Mouse (Mus musculus) cerebellum, postnatal 14 days (tissue): ENCODE measurements around the gene Mmp17.

Experiments used
- DNase-seq, 2 experiments: peaks; one replicate each; pipeline ENCODE4 v3.0.0; 2021; ENCODE audit warnings: mixed read lengths in 2 of 2

Mmp17 gene

DNA sequence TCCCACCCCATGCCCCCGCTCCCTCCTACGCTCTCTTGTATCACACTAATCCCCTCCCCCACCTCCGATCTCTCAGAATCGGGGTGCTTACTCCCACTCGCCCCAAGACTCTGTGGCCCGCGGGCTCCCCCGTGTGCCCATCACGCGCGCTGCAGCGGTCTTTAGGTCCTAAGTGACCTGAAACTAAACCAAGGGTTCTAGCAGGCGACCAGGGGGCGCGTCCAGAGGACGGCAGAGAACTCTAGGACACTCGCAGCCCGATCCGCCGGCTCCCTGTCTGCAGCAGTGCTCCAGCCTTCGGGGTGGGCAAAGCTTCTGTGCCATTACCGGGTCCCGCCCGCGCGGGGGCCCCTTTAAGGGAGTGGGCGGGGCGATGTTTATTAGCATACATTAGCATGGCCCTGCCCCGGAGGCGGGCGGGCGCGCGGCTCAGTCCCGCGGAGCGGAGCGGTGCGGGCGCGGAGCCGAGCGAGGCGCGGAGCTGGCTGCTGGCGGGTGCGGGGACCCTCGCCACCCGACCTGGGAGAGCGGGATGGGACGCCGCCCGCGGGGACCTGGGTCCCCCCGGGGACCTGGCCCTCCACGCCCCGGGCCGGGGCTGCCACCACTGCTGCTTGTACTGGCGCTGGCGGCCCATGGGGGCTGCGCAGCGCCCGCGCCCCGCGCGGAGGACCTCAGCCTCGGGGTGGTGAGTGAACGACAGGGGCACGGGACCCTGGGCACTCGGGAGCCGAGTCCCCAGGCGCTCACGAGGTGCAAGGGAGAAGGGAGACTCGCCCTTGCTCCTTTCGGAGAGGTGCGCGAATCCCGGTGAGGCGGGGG lies at the start of gene Mmp17:
Gene Mmp17 (plus strand): TSS at position 409 of the 822 bp plus-strand sequence.
- DNase-seq, result peak; percentile 90 to 92

DNA sequence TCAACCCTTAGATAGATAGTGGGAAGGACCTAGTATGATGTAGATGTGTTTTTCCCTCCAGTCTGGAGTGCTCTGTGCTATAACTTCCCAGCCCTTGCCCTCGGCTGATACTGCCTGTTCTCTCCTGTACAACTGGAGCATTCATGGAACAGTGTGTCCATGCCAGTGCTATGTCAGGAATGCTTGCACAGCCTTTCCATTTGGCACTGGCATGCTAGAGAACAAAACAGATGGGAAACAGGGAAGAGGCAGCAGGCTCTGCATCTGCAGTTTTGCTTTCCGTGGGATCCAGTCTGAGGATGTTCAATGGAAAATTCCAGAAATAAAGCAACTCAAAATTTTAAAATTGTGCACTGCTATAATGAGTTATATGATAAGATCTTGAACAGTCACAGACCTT lies 49.5 kb upstream of the Mmp17 start:
- no peak for DNase-seq

DNA sequence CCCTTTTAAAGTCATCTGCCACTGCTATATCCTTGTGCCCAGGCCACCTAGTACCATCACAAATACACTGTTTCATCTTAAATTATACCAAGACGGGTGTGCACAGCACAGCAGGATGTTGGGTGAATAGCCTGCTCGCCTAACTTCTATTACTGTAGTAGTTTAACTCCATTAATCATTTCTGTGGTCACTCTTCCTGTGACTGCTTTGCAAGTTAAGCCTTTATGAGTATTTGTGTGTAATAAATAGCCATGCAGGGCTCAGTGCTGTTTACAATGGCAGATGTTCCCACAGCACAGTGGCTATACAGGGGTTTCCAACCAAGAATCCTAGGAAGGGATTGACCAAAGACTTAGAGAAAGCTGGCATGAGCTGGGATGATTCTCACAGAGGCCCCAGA lies 48.9 kb upstream of the Mmp17 start:
- no peak for DNase-seq

DNA sequence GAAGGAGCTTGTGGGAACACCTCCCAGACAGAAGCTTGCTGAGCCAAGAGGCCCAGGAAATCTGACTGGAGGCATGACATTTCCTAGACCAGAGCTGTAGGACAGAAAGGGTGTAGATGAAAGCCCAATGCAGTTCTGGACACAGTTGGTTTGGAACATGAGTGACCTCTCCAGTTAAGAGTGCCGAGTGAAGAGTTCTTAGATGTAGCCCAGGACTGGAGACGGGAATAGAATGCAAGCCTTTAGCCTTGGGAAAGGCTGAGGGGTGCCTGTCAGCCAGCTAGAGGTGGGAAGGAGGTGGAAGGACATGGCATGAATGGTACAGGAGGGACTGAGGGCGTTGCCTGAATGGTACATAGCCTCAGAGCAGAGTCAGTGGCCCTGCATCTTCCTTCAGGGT lies 48.5 kb upstream of the Mmp17 start:
- DNase-seq, result no peak

DNA sequence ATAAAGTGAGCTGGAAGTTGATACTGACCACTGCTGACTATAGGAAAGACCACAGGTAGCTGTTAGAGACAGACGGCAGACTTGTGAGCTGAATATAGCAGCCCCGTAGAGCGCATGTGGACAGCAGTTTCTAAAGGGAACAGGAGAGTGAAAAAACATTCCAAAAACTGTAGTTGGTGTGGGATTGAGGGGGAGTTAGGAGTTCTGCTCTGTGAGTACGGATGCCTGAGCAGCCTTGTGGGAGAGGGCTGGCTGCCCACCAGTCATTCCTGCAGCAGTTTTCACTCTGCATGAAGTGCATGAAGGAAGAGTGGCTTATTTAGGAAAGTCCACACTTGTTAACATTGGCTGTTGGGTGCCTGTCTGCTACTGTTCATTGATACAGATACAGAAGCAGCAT lies 45.1 kb upstream of the Mmp17 start:
- no peak for DNase-seq

DNA sequence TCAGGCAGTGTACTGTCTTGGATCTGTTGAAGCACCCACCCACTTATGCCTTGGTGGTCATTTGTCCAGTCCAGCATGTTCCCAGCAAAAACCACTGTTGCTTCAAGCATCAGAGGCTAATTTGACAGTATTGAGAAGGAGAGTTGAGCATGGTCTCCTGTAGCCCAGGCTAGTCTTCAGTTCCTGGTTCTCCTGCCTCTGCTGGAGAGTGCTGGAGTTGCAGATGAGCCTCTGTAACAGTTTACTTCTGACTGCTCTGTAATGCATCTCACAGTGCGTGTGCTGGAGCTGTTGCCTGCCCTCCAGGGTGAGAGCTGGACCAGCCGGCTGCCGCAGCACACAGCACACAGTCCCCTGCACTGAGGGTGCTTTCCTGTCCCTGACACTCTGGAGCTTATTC lies 41.7 kb upstream of the Mmp17 start:
- DNase-seq, result peak in 1 of 2 experiments; percentile 26

DNA sequence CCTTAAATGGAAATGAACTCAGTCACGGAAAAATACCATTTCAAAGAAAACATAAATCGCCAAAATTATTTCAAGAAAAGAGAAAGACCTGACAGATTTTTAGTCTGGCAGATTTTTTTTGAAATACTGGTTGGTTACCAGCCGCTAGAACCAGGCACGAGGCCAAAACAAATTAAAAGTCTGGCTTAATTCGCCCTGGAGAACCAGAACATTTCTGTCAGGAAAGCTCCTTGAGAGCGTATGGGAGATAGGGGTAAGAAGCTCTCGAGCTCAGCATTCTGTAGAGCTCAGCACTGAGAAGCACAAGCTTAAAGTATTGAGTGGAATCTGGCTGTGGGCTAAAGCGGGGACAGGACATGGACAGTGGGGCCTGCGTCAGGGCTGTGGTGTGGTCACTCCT lies 38.2 kb upstream of the Mmp17 start:
- peak in 1 of 2 experiments; percentile 19 for DNase-seq

DNA sequence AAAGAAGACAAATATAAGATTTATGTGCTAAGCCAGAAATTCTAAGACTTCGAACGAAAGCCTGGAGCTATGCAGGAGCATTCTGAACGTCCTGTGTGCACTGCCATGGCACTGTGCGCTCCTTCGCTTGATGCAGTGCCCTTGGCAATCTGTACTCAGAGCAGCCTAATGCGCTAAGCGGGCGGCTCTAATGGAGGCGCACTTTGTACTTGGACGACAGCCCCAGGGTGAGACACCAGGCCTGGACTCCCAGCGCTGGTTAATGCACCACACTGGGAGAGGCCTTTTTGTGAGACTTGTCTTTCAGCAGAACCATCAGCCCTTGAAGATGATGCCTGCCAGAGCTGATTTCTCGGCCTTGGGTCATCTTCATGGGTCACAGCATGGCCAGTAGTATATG lies 34.3 kb upstream of the Mmp17 start:
- DNase-seq, result no peak

DNA sequence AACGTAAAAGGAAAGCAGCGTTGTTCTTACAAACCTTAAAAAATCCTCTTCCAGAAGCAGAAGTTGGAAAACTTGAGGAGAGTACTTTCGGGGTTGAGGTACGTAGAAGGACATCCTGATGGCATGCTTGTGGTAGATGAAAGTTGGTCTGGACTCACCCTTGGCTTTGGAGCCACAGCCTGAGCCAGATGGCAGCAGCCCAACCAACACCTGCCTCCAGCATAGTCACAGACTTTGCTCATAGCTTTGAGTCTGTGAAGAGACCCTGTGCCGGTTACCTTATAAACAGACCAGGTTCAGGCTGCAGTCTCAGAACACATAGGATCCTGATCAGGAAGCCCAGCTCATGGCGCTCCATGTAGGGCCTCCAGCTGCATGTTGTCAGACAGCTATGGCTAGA lies 33.2 kb upstream of the Mmp17 start:
- no peak for DNase-seq

DNA sequence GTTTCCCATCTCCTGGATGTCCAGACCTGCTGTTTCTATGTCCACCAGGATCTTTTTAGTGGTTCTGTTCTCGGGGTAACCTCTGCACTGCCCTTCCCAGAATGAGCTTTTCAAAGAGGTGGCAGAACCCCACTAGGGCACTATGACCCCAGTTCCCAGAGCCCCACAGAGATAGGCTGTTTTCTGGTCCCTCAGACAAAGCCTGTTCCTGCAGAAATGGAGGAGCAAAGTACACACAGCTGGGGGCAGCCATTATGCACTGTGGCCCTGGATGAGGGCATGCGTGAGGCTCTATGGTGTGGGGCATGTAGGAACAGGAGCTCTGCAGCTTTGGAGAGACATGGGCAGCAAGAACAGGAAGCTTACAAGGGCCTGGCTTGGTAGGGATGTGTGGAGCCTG lies 32.0 kb upstream of the Mmp17 start:
- DNase-seq, result no peak

DNA sequence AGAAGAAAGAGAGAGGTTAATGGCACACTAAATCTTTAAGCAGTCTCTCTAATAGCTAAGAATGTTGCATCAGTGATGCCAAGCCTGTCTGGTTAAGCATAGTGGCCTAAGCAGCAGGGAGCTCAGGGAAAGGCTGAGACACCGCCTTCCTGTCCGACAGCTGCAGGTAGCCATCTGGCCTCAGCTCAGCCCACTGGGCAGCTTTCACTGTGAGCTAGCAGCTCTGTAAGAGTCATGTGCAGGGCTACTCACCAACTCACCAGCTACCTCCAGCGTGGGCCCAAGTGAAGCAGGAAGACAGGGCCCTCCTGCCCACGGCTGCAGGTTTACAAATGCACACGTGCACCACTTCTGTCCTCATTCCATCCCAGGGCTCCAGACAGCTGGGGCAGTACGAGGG lies 30.3 kb upstream of the Mmp17 start:
- no peak for DNase-seq

DNA sequence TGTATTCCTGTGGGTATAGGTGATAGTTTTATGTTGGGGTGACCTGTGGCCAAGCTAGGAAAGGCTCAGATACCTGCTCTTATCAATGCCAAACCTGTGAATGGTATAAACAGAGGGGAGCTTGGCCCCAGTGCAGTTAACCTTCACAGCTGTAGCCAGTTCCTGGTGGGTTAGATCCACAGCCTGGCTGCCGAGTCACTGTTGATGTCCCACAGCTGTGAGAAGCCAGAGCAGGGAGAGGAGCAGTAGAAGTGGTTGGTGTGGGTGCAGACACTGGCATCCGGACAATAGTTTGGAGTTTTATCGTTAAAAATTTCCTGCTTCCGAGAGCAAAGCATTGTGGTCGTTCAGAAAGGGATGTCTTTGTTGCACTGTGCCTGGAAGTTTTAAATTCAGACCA lies 25.4 kb upstream of the Mmp17 start:
- DNase-seq, result no peak

DNA sequence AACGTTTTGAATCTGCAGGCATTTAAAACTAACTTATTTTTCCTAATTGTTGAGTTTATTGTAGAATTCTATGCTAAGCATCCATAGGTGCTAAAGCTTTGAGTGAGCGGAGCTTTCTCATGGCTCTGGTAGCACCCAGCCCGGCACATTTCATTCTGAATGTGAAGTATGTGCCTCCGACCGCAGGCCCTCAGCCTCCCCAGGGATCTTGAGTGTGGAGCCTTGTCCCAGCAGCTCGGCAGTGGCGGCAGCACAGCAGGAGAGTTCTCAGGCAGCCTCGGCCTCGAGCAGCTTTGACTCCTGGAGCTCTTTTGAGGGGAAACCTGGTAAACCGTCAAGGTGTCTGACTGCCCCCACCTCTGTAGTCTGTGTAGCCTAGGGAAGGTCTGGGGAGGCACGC lies 24.7 kb upstream of the Mmp17 start:
- DNase-seq, result no peak

DNA sequence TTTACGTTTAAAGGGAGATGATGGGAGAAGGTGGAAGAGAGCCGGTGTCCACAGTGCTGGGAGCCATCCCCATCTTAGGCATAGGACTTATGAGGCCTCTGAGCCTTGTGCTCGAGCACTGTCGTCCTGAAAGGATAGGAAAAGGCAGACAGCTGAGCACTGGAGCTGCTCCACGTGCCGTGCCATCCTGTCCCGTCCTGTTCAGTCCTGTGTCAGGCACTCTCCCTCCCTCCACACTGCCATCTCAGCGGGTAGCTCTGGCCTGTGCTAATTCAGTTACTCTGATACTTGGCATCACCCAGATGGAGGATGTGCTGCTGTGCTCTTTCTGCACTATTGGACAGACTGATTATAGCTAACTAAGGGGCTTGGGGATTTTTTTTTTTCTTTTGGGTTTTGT lies 21.6 kb upstream of the Mmp17 start:
- no peak for DNase-seq

DNA sequence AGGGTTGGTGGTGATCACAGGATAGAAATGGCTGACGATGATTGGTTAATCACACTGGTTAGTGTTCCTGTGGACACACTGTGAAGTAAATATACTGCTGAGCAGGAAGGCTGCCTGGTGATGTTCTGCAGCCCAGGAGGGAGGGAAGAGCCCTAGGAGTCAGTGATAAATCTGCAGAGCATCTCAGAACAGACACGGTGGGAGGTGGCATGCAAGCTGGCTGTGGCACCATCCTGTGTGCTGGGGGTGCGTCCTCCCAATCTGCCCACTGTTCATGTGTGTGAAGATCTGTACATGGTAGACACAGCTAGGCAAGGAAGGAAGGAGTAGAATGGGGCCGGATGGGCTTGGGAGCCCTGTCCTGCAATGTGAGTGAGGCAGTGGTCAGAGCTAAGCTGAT lies 15.4 kb upstream of the Mmp17 start:
- no peak for DNase-seq

DNA sequence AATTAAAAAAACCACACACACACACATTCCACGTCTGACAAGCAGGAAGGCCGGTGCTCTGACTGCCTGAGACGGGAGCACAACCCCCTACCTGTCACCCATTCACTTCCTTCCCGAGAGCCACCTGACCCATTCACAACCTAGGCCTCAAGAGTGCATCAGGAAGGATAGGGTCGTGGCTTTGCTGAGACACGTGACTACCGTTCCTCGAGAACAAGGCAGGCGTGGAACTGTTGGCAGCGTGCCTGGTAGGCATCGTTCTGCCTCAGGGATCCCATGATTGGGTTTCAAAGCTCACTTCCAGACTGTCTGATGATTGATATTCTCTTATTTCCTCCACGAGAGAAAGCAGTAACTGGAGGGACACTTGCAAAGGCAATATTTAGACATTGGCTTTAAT lies 5.8 kb upstream of the Mmp17 start:
- no peak for DNase-seq

DNA sequence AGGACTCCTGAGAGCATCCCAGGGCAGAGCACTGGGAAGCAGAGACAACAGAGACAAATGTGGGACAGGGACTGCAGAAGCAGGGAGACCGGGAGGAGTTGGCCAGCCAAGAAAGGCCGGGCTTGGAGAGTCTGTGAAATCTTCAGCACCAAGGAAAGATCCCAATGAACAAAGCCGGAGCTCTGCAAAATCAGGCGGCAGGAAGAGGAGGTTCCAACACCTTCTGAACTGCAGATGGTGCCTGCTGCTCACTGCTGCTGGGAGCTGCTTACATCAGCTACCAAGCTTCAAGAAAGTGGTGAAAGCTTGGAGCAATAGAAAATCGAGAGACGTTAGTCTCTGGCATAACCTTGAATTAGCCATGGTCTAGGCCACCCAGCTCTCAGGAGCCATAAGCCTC lies 3.9 kb upstream of the Mmp17 start:
- DNase-seq, result no peak

DNA sequence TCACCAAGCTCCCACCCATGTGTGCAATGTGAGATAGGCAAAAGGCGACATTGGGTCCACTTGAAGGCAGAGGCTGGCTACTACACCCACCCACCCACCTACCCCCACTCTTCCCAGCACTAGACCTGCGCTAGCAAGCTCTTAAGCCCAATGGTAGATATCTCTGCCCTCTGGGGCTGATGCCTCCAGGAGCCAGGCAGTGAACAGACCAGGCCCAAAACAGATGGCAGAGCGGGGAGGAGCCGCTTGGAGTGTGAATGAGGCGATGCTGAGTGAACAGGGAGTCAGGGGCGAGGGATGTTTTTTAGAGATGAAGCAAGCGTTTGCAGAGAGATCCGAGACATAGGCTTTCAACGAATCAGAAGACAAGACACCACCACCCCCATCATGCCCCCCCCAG lies 3.4 kb upstream of the Mmp17 start:
- DNase-seq, result no peak

DNA sequence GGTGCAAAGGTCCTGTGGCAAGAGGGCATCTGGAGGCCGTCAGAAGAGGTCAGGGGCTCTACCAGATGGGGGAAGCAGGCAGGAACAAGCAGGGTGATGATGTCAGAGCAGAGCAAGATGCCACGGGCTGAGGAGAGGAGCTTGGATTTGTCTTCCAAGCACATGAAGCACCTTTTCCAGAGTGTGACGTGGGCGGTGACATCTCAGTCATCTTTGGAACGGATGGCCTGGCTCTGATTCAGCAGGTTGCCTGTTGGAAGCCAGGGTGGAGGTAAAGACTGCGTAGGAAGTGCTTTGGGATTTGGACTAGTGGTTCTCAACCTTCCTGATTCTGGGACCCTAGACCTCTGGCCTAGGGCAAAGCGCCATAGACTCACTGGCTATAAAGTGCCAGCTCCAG lies 3.0 kb upstream of the Mmp17 start:
- no peak for DNase-seq

DNA sequence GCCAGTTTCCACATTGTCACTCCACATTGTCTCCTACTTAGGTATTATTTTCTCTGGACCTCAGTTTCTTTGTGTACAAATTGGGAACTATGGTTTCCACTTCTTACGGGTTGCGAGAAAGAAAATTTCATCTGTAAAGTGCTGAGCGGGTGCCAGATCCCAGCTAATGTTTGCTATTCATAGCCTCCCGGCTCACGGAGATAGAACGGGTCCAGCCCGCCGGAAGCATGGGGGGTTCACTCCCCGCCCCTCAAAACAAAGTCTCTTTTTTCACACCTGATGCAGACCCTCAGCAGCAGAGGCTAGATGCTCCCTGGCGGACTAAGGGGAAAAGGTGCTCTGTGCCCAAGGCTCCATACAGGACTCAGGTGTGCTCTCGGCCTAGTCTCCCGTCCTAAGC lies 638 bp upstream of the Mmp17 start:
- peak in 1 of 2 experiments; percentile 26 for DNase-seq

DNA sequence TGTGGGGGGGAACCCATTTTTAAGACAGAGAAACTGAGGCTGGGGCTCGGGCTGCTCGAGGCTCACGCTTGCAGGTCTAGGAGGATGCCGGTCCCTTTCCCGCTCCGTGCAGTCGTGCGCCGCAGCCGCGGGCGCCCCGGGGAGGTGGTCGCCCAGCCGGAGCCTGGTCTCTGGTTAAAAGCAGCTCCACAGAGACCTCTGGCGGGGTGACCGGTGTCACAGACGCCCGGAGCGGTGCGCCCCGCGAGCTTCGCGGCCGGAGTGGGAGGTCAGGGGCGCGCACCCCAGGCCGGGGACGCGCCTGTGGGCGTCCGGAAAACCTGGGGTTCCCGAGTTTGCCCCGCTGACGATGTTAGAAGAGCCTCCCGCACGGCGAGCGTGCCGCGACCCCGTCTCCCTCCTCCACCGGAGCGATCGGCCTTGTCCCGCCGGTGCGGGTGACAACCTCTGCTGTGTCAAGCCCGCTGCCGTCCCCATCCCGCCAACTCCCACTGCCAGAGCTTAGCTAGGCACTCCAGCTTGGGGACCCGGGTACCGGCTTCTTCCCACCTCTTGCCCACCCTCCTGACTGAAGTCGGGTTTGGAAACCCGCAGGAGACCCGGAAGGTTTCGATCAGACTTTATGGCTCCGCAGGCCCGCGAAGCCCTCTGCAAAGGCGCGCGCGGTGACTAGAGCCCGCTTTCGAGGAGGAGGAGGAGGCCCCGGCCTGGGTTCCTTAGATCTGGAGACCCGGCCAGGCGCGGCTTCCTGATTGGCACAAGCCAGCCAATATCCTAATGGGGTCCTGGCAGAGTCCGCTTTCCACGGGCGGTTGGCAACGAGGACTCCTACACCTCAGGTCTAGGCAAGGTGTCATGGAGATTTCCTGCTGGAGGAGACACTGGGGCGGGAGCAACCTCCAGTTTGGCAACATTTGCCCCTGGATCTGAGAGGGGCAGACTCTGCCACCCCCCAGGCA lies 893 bp downstream of the Mmp17 start:
- DNase-seq, result peak; percentile 47 to 60

DNA sequence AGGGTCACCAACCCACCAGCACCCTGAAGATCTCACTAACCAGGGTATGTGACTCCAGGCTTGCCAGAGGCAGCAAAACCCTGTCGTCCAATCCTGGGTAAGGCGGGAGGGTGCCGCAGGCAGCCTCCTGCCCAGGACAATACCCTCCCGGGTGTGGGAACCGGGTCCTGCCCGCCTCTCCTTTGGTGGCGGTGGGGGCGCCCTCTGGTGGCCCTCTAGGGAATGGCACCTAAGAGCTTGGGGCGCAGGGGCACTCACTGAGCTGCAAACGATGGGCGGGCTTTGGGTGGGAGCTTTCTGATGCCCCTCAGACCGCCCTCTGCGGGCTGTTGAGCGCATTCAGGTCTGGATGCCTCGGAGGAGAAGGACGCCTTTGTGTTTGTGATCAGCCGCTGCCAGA lies 2.0 kb downstream of the Mmp17 start:
- peak; percentile 91 to 94 for DNase-seq

DNA sequence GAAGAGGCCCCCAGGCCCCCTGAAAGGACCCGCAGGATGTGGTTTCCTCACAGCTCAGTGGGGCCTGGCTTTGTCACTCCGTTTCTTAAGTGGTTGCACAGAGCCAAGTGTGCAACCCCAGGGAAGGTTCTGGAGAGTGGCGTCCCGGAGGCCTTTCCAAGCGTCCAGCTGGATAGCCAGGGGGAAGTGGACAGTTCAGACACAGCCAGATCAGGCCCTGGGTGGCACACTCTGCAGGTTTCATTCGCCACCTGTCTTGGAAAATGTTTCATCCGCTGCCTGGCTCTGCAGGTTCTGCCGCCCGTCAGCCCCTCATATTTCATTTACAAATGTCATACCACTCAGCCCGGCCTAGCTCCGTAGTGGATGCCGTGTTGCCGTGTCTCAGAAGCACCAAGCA lies 2.5 kb downstream of the Mmp17 start:
- DNase-seq, result no peak

DNA sequence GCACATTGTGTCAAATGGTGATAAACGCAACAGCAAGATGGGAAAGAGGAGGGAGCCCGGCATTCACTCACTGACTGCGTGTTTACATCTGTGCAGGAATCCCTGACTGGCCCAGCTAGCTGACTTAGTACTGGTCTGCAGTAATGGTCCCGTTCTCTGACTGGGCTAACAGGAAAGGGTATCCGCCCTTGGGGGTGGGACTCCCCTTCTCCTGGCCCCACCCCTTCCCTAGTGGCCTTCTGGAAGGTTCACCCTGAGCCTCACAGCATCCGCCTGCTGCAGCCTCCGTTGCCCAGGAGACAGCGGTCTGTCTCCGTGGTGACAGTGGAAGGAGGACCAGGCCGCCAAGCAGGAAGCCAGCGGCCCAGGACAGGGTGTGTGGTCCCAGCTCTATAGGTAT lies 6.9 kb downstream of the Mmp17 start:
- no peak for DNase-seq
